Mouse (Mus musculus): ENCODE measurements around the gene Msantd2. TPM values are rescaled to one million over a fixed set of nuclear protein-coding genes. Genes with fewer than 3 reads are reported as not detected.

Msantd2 gene
- polyA plus RNA-seq, 1 experiment from 2014 or later = 7.9 TPM

DNA sequence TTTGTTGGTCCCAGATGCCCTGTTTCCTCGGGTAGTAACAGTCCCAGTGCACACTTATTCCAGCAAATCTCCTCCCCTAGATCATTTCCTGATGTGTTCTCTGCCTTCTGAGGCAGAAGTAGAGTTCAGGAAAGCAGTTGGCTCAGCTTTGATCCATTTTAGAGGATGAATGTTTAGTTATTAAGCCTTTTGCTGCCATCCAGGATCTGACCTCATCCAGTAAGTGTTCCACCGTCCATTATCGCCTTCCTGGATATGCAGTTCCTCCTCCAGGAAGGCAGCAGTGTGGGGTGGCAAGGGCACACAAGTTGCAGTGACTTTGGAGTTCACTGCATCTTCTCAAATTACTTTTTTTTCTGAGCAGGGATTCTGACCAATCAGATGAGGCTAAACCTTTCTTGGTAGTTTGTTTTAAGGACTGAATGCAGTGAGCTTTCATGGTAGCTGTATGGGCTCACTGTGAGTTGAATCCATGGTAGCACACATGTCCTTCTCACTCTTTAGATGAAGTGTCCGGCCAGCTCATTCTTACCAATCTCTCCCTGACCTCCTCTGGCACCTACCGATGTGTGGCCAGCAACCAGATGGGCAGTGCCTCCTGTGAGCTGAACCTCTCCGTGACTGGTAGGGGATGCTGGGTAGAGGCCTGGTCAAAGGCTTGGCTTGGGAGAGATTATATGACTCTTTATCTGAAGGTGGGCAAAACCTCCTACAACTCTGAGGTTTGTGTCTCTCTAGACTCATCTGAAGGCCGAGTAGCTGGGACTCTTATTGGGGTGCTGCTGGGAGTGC, 52.9 kb downstream of the Msantd2 start:
- H3K4me3 ChIP-seq (ENCODE audit: inconsistent target) = no peak overlapping the region
- H3K27ac ChIP-seq = no peak overlapping the region
- 84% methylated on average over 7 of the region's 7 CpGs for WGBS (ENCODE audit: missing documents)
- H3K79me2 ChIP-seq (ENCODE audit: inconsistent target) = no peaks in the 10 kb centered on the region
- no peaks in the 10 kb centered on the region for H3K36me3 ChIP-seq (ENCODE audit: inconsistent target)

DNA sequence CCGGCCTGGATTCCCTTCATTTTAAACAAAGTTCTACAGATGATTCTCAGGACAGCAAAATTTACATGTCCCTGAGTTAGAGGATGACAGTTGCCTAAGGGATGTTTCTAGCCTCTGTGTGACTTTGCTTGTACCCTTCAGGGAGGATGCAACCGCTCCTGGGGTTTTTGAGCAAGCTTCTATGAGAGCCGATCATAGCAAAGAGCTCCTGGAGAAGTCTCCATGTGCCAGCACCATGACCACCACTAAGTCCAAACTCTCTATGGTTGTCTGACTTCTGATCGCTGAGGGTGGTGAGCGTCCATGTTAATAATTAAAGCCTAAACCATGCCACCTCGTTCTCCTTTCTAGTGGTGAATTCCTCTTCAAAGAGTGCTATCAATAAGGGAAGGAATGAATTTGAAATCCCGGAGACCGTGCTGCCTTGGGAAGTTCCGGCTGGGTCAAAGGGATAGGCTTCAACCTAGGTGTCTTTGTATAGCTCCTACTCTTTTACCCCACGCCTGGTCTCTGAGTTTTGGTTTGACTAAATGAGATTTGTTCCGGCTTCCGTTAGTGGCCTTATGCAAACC, 54.8 kb downstream of the Msantd2 start:
- H3K27ac ChIP-seq = no peak overlapping the region
- 54% methylated on average over 12 of the region's 12 CpGs for WGBS (ENCODE audit: missing documents)
- peak overlapping the region; percentile 37 for H3K4me3 ChIP-seq (ENCODE audit: inconsistent target)
- no peaks in the 10 kb centered on the region for H3K79me2 ChIP-seq (ENCODE audit: inconsistent target)
- H3K36me3 ChIP-seq (ENCODE audit: inconsistent target) = no peaks in the 10 kb centered on the region

GRCm38 (mm10) chr9:37544447-37545165, 55.5 kb downstream of the Msantd2 start:
- Histone ChIP-seq H3K27ac (no peak overlapping the region), H3K79me2 (ENCODE audit: inconsistent target) (no peaks in the 10 kb centered on the region), H3K36me3 (ENCODE audit: inconsistent target) (no peaks in the 10 kb centered on the region), H3K4me3 (ENCODE audit: inconsistent target) (peak overlapping the region; percentile 37)
- WGBS (ENCODE audit: missing documents) = 8% methylated on average over 27 of the region's 29 CpGs

- Histone ChIP-seq H3K27ac (no peak overlapping the region), H3K79me2 (ENCODE audit: inconsistent target) (no peaks in the 10 kb centered on the region), H3K4me3 (ENCODE audit: inconsistent target) (no peak overlapping the region), H3K36me3 (ENCODE audit: inconsistent target) (no peaks in the 10 kb centered on the region)
- WGBS (ENCODE audit: missing documents) = 74% methylated on average over 10 of the region's 17 CpGs
These were observed 56.1 kb downstream of the Msantd2 start for GRCm38 (mm10) chr9:37545166-37545610.

DNA sequence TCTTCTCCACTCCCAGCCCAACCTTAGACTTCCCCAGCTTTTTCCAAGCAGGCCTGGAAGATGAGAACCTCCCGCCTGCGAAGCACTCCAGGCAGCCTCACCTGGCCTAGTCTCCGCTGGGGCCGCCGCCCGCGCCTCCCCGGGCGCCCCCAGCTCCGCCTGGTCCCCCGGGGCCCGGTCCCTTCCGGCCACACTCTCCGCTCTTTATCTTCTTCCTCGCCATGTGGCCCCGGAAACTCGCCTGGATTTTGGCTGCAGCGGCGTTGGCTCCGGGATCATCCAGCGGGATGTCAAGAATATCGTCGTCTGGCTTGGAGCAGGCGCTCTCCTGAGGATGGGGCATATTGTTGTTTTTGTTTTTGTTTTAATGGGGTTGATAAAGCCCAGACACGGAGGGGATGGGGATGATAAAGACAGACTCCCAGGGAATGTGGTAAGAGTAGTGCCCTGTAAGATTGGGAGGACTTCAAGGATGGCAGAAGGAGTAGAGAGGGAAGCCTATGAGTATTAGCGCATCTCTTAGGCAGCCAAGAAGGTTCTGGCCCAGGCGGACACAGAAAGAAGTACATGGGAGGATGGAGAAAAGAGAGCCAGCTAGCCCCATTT, 56.8 kb downstream of the Msantd2 start:
- 98% methylated on average over 24 of the region's 27 CpGs for WGBS (ENCODE audit: missing documents)
- Histone ChIP-seq H3K36me3 (ENCODE audit: inconsistent target) (no peaks in the 10 kb centered on the region), H3K4me3 (ENCODE audit: inconsistent target) (no peak overlapping the region)

DNA sequence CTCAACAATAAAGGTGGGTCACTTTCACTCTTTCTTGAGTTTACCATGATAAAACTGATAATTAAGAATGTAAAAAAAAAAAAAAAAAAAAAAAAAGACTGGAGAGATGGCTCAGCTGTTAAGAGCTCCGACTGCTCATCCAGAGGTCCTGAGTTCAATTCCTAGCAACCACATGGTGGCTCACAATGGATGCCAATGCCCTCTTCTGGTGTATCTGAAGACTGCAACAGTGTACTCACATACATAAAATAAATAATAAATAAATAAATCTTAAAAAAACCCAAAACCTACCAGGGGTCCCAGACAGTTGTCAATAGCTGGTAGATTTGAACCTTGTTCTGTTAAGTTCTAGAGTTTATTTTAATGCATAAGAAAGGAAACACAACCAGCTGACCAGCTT, 57.8 kb downstream of the Msantd2 start:
- no CpG with 5 or more reads among the region's 1 CpGs for WGBS (ENCODE audit: missing documents)
- H3K36me3 ChIP-seq (ENCODE audit: inconsistent target) = no peaks in the 10 kb centered on the region
- H3K79me2 ChIP-seq (ENCODE audit: inconsistent target) = no peaks in the 10 kb centered on the region
- H3K4me3 ChIP-seq (ENCODE audit: inconsistent target) = no peak overlapping the region
- H3K27ac ChIP-seq = no peak overlapping the region

More for the DNA sequence above, 56.8 kb downstream of the Msantd2 start:
- Histone ChIP-seq H3K27ac (no peak overlapping the region), H3K79me2 (ENCODE audit: inconsistent target) (no peaks in the 10 kb centered on the region)

GRCm38 (mm10) chr9:37550435-37550834, 61.3 kb downstream of the Msantd2 start:
- H3K27ac ChIP-seq = no peak overlapping the region
- no peaks in the 10 kb centered on the region for H3K79me2 ChIP-seq (ENCODE audit: inconsistent target)
- WGBS (ENCODE audit: missing documents) = 89% methylated on average over 1 of the region's 1 CpGs
- no peak overlapping the region for H3K4me3 ChIP-seq (ENCODE audit: inconsistent target)
- H3K36me3 ChIP-seq (ENCODE audit: inconsistent target) = no peaks in the 10 kb centered on the region

DNA sequence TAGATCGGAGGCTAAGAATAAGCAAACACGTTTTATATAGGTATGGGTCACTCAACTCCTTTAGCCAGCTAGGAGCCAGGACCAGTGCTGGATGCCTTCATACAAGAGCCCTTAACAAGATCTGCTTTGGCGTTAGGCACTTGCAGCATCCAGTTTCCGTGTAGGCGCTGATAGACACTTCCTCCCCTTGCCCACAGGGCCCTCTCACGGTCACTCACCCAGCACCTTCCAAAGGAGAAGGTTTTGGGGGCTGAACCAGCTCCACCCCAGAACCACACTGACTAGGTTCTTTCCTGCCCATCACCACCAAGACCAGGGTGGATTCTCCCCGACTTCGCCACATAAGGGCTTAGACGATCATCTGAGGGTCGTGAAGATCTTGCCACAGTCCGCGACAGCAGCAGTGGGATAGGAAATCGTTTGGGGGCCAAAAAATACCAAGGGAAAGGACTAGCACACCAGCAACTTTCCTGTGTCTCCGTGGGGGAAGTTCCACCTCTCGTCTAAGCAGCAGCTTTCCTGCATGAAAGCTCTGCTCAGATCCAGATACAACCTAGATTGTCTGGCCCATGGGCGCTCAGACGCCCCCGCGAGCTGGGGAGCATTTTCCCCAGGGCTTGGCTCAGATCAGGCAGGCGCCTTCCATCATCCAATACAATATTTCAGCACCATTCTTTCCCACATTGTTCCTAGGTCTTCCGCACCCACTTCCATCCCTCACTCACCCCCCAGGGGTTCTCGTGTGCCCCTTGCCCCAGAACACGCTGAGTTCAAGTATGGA, 62.8 kb downstream of the Msantd2 start:
- Histone ChIP-seq H3K79me2 (ENCODE audit: inconsistent target) (no peaks in the 10 kb centered on the region), H3K36me3 (ENCODE audit: inconsistent target) (no peaks in the 10 kb centered on the region), H3K27ac (no peak overlapping the region), H3K4me3 (ENCODE audit: inconsistent target) (no peak overlapping the region)
- 4% methylated on average over 23 of the region's 23 CpGs for WGBS (ENCODE audit: missing documents)

GRCm38 (mm10) chr9:37552536-37553293, 63.6 kb downstream of the Msantd2 start, which contains the start of gene Nrgn:
Gene Nrgn, minus strand, starts transcription at chr9:37552904.
- WGBS (ENCODE audit: missing documents) = 11% methylated on average over 25 of the region's 31 CpGs
- H3K27ac ChIP-seq = no peak within 1 kb of the TSS
- H3K4me3 ChIP-seq (ENCODE audit: inconsistent target) = no peak within 1 kb of the TSS
- no peaks in the 10 kb centered on the region for H3K36me3 ChIP-seq (ENCODE audit: inconsistent target)
- no peaks in the 10 kb centered on the region for H3K79me2 ChIP-seq (ENCODE audit: inconsistent target)

DNA sequence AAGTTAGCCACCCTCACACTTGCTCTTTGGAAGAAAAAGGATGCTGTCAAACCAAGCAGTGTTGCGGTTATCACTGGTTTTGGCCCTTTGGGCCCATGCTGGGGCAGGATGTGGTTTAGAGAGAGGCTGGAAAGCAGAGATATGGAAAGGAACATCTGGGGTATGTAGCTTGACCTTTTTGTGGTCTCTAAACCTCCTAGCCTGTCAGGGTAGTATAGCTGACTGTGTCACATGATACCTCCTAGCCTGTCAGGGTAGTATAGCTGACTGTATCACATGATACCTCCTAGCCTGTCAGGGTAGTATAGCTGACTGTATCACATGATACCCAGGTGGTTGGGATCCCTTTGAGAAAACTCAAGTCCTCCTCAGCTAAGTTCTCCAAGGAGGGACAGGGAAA, 65.2 kb downstream of the Msantd2 start:
- no peaks in the 10 kb centered on the region for H3K79me2 ChIP-seq (ENCODE audit: inconsistent target)
- no peaks in the 10 kb centered on the region for H3K36me3 ChIP-seq (ENCODE audit: inconsistent target)
- WGBS (ENCODE audit: missing documents) = 7% methylated on average over 1 of the region's 1 CpGs
- H3K4me3 ChIP-seq (ENCODE audit: inconsistent target) = no peak overlapping the region
- no peak overlapping the region for H3K27ac ChIP-seq

GRCm38 (mm10) chr9:37554838-37555748, 66.0 kb downstream of the Msantd2 start, which contains the start of gene Siae:
Gene Siae, plus strand, starts transcription at chr9:37555698.
- H3K4me3 ChIP-seq (ENCODE audit: inconsistent target) = no peak within 1 kb of the TSS
- no peaks in the 10 kb centered on the region for H3K79me2 ChIP-seq (ENCODE audit: inconsistent target)
- 38% methylated on average over 7 of the region's 7 CpGs for WGBS (ENCODE audit: missing documents)
- H3K27ac ChIP-seq = no peak within 1 kb of the TSS
- no peaks in the 10 kb centered on the region for H3K36me3 ChIP-seq (ENCODE audit: inconsistent target)

DNA sequence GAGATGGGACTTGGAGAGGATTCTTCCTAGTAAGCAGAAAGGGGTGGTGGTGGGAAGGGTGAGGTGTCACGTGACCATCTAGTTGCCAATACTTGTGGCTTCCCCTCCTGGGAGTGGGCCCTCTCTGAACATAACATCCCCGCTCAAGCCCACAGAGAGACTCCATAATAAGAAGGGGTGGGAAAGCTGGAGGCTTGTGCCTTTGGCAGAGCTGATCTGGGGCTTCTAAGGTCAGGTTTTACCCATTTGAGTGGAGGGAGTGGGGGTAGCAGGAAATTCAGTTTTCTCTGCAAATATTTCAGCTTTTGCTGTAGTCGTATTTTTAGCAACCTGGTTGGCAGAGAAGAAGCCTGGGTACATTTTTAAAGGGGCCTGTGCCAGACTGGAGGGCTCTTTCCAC, 67.2 kb downstream of the Msantd2 start:
- WGBS (ENCODE audit: missing documents) = 34% methylated on average over 3 of the region's 3 CpGs
- H3K4me3 ChIP-seq (ENCODE audit: inconsistent target) = no peak overlapping the region
- no peaks in the 10 kb centered on the region for H3K36me3 ChIP-seq (ENCODE audit: inconsistent target)
- no peak overlapping the region for H3K27ac ChIP-seq
- no peaks in the 10 kb centered on the region for H3K79me2 ChIP-seq (ENCODE audit: inconsistent target)

- Histone ChIP-seq H3K79me2 (ENCODE audit: inconsistent target) (no peaks in the 10 kb centered on the region), H3K4me3 (ENCODE audit: inconsistent target) (no peak overlapping the region), H3K27ac (no peak overlapping the region), H3K36me3 (ENCODE audit: inconsistent target) (no peaks in the 10 kb centered on the region)
- WGBS (ENCODE audit: missing documents) = 94% methylated on average over 2 of the region's 2 CpGs
These were observed 71.5 kb downstream of the Msantd2 start for GRCm38 (mm10) chr9:37560617-37561016.
